In the genomic region with DNA sequence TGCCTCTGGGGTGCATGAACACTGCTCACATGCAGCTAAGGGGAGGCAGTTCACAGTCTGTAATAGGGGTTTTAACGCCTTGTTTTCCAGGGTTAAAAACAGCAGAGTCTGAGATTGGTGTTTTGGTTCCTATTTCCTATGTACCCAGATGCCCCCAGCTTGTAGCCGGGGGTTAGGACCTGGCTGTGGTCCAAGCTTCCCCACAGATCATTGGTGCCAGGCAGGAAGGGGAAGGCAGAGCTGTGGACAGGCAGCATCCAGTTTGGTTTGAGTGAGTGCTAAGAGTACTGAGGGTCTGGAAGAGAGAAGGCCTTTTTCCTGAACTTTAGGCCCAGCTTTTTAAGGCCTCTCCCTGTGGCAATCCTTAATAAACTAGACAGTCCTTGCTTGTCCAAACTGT, we compare ENCODE assay signal across 14 mouse cellular contexts.
"Had no signal": no experiment of that assay in that cellular context is flagged by ENCODE, and none has a peak within 500 bp of the region (broad histone marks: within the 10 kb centered on the region; RNA-seq: fewer than 3 reads in every experiment).

No protein-coding gene starts in this region.

- DNase-seq: kidney, adult 2 months; kidney, postnatal 14 days; lung, adult 18-20 months; lung, postnatal 4 days; spleen, adult 18-20 months; thymus, adult 18-20 months; thymus, postnatal 14 days had no signal

- H3K9ac ChIP-seq: kidney, embryonic 15.5 days; limb, embryonic 13.5 days; liver, embryonic 14.5 days; midbrain, embryonic 15.5 days had no signal

- H3K27ac ChIP-seq: kidney, embryonic 15.5 days; limb, embryonic 13.5 days; liver, embryonic 14.5 days; midbrain, embryonic 15.5 days had no signal

- H3K4me1 ChIP-seq: kidney, embryonic 15.5 days; megakaryocyte, embryonic 14.5 days; midbrain, embryonic 15.5 days had no signal

- H3K36me3 ChIP-seq: kidney, embryonic 15.5 days; limb, embryonic 13.5 days; midbrain, embryonic 15.5 days had no signal

- H3K9me3 ChIP-seq: kidney, embryonic 15.5 days; limb, embryonic 13.5 days; midbrain, embryonic 15.5 days had no signal

- H3K4me3 ChIP-seq: kidney, embryonic 15.5 days; limb, embryonic 13.5 days; megakaryocyte, embryonic 14.5 days; midbrain, embryonic 15.5 days had no signal

- H3K4me2 ChIP-seq: kidney, embryonic 15.5 days; limb, embryonic 13.5 days; midbrain, embryonic 11.5 days; midbrain, embryonic 15.5 days had no signal

- ATAC-seq: intestine, embryonic 16.5 days; midbrain, embryonic 15.5 days had no signal

- H3K27me3 ChIP-seq: kidney, embryonic 15.5 days; limb, embryonic 13.5 days; megakaryocyte, embryonic 14.5 days; midbrain, embryonic 15.5 days had no signal
